Mouse (Mus musculus): ENCODE measurements at regions not wholly inside any gene's neighbourhood (a gene's known extent, or its start where the extent isn't known, plus 50 kb on each side); places are given as distances from the start of the nearest gene placed in this dataset.

- no peak for ATAC-seq (ENCODE audit: insufficient number of reproducible peaks, insufficient read depth, low FRiP score, low TSS enrichment)
- Histone ChIP-seq H3K4me2 (replicated peaks) (no peak overlapping the region), H3K27me3 (no peaks in the 10 kb centered on the region), H3K36me3 (no peaks in the 10 kb centered on the region), H3K4me3 (no peak overlapping the region), H3K4me1 (peaks cover 39% of the 10 kb centered on the region), H3K27ac (no peak overlapping the region), H3K9ac (no peak overlapping the region), H3K9me3 (no peaks in the 10 kb centered on the region)
- 84% methylated on average over 8 of the region's 8 CpGs for WGBS
Observed at GRCm38 (mm10) chr6:117611965-117612364, 229.0 kb upstream of the Zfp637 start.

GRCm38 (mm10) chr6:117612421-117612820 lies 228.6 kb upstream of the Zfp637 start:
- no peaks in the 10 kb centered on the region for H3K9me3 ChIP-seq
- H3K4me2 ChIP-seq (replicated peaks) = no peak overlapping the region
- ATAC-seq (ENCODE audit: insufficient number of reproducible peaks, insufficient read depth, low FRiP score, low TSS enrichment) = no peak
- no peak overlapping the region for H3K4me3 ChIP-seq
- H3K4me1 ChIP-seq = peaks cover 39% of the 10 kb centered on the region
- no peak overlapping the region for H3K9ac ChIP-seq
- H3K27ac ChIP-seq = no peak overlapping the region
- no peaks in the 10 kb centered on the region for H3K36me3 ChIP-seq
- 57% methylated on average over 8 of the region's 8 CpGs for WGBS
- H3K27me3 ChIP-seq = no peaks in the 10 kb centered on the region

GRCm38 (mm10) chr6:117613656-117614350 lies 227.2 kb upstream of the Zfp637 start:
- Histone ChIP-seq H3K36me3 (no peaks in the 10 kb centered on the region), H3K9me3 (no peaks in the 10 kb centered on the region), H3K9ac (no peak overlapping the region), H3K4me2 (replicated peaks) (no peak overlapping the region), H3K4me1 (peaks cover 42% of the 10 kb centered on the region), H3K27me3 (no peaks in the 10 kb centered on the region), H3K27ac (peak overlapping the region; percentile 65), H3K4me3 (no peak overlapping the region)
- no peak; the same call in 1 of the 2 replicates for ATAC-seq (ENCODE audit: insufficient number of reproducible peaks, insufficient read depth, low FRiP score, low TSS enrichment)
- WGBS = 21% methylated on average over 11 of the region's 11 CpGs

GRCm38 (mm10) chr6:117614386-117614785 lies 226.6 kb upstream of the Zfp637 start:
- WGBS = 65% methylated on average over 6 of the region's 6 CpGs
- H3K27ac ChIP-seq = peak overlapping the region; percentile 65

GRCm38 (mm10) chr6:117617168-117617567 lies 223.8 kb upstream of the Zfp637 start:
- Histone ChIP-seq H3K27me3 (no peaks in the 10 kb centered on the region), H3K9me3 (no peaks in the 10 kb centered on the region), H3K36me3 (no peaks in the 10 kb centered on the region), H3K4me3 (no peak overlapping the region), H3K9ac (no peak overlapping the region), H3K4me2 (replicated peaks) (no peak overlapping the region), H3K4me1 (peaks cover 20% of the 10 kb centered on the region), H3K27ac (no peak overlapping the region)
- WGBS = 87% methylated on average over 6 of the region's 6 CpGs
- no peak for ATAC-seq (ENCODE audit: insufficient number of reproducible peaks, insufficient read depth, low FRiP score, low TSS enrichment)

More at GRCm38 (mm10) chr6:117614386-117614785, 226.6 kb upstream of the Zfp637 start:
- H3K9ac ChIP-seq = no peak overlapping the region
- H3K4me3 ChIP-seq = no peak overlapping the region
- H3K9me3 ChIP-seq = no peaks in the 10 kb centered on the region
- no peak for ATAC-seq (ENCODE audit: insufficient number of reproducible peaks, insufficient read depth, low FRiP score, low TSS enrichment)
- no peak overlapping the region for H3K4me2 ChIP-seq (replicated peaks)
- no peaks in the 10 kb centered on the region for H3K27me3 ChIP-seq
- peaks cover 42% of the 10 kb centered on the region for H3K4me1 ChIP-seq
- no peaks in the 10 kb centered on the region for H3K36me3 ChIP-seq

- H3K4me3 ChIP-seq = no peak overlapping the region
- no peak overlapping the region for H3K4me2 ChIP-seq (replicated peaks)
- H3K27ac ChIP-seq = no peak overlapping the region
- H3K27me3 ChIP-seq = no peaks in the 10 kb centered on the region
- ATAC-seq (ENCODE audit: insufficient number of reproducible peaks, insufficient read depth, low FRiP score, low TSS enrichment) = no peak
- no peaks in the 10 kb centered on the region for H3K36me3 ChIP-seq
- 68% methylated on average over 4 of the region's 4 CpGs for WGBS
- no peak overlapping the region for H3K9ac ChIP-seq
- peaks cover 14% of the 10 kb centered on the region; the same call in 1 of the 2 replicates for H3K4me1 ChIP-seq
- H3K9me3 ChIP-seq = no peaks in the 10 kb centered on the region
Observed at GRCm38 (mm10) chr6:117617951-117618350, 223.0 kb upstream of the Zfp637 start.

GRCm38 (mm10) chr6:117619606-117620005 lies 221.4 kb upstream of the Zfp637 start:
- H3K4me3 ChIP-seq = no peak overlapping the region
- H3K9me3 ChIP-seq = no peaks in the 10 kb centered on the region
- H3K4me2 ChIP-seq (replicated peaks) = no peak overlapping the region
- H3K27me3 ChIP-seq = no peaks in the 10 kb centered on the region
- 70% methylated on average over 2 of the region's 2 CpGs for WGBS
- H3K36me3 ChIP-seq = no peaks in the 10 kb centered on the region
- ATAC-seq (ENCODE audit: insufficient number of reproducible peaks, insufficient read depth, low FRiP score, low TSS enrichment) = no peak
- H3K27ac ChIP-seq = no peak overlapping the region
- H3K4me1 ChIP-seq = peaks cover 4% of the 10 kb centered on the region; the same call in 1 of the 2 replicates
- H3K9ac ChIP-seq = no peak overlapping the region

GRCm38 (mm10) chr6:117622446-117622845 lies 218.5 kb upstream of the Zfp637 start:
- Histone ChIP-seq H3K4me2 (replicated peaks) (no peak overlapping the region), H3K9ac (no peak overlapping the region), H3K27me3 (no peaks in the 10 kb centered on the region), H3K4me1 (peaks cover 7% of the 10 kb centered on the region; the same call in 1 of the 2 replicates), H3K4me3 (no peak overlapping the region), H3K27ac (no peak overlapping the region), H3K9me3 (no peaks in the 10 kb centered on the region), H3K36me3 (no peaks in the 10 kb centered on the region)
- ATAC-seq (ENCODE audit: insufficient number of reproducible peaks, insufficient read depth, low FRiP score, low TSS enrichment) = no peak
- WGBS = 79% methylated on average over 6 of the region's 6 CpGs

- no peak overlapping the region for H3K27ac ChIP-seq
- no peak overlapping the region for H3K4me2 ChIP-seq (replicated peaks)
- peaks cover 7% of the 10 kb centered on the region; the same call in 1 of the 2 replicates for H3K4me1 ChIP-seq
- H3K9me3 ChIP-seq = no peaks in the 10 kb centered on the region
- no peaks in the 10 kb centered on the region for H3K27me3 ChIP-seq
- H3K36me3 ChIP-seq = no peaks in the 10 kb centered on the region
- H3K4me3 ChIP-seq = no peak overlapping the region
- no peak for ATAC-seq (ENCODE audit: insufficient number of reproducible peaks, insufficient read depth, low FRiP score, low TSS enrichment)
- H3K9ac ChIP-seq = no peak overlapping the region
Observed at GRCm38 (mm10) chr6:117622946-117623345, 218.0 kb upstream of the Zfp637 start.

- no peak overlapping the region for H3K4me2 ChIP-seq (replicated peaks)
- WGBS = 53% methylated on average over 5 of the region's 5 CpGs
Observed at GRCm38 (mm10) chr6:117625716-117626115, 215.3 kb upstream of the Zfp637 start.

GRCm38 (mm10) chr6:117627461-117627860 lies 213.5 kb upstream of the Zfp637 start:
- H3K27ac ChIP-seq = no peak overlapping the region
- ATAC-seq (ENCODE audit: insufficient number of reproducible peaks, insufficient read depth, low FRiP score, low TSS enrichment) = no peak
- H3K36me3 ChIP-seq = no peaks in the 10 kb centered on the region
- no peaks in the 10 kb centered on the region for H3K9me3 ChIP-seq
- H3K4me1 ChIP-seq = peaks cover 4% of the 10 kb centered on the region; the same call in 1 of the 2 replicates
- H3K9ac ChIP-seq = no peak overlapping the region
- H3K4me2 ChIP-seq (replicated peaks) = no peak overlapping the region
- 89% methylated on average over 3 of the region's 3 CpGs for WGBS
- H3K4me3 ChIP-seq = no peak overlapping the region
- no peaks in the 10 kb centered on the region for H3K27me3 ChIP-seq

More at GRCm38 (mm10) chr6:117625716-117626115, 215.3 kb upstream of the Zfp637 start:
- no peak for ATAC-seq (ENCODE audit: insufficient number of reproducible peaks, insufficient read depth, low FRiP score, low TSS enrichment)
- H3K27me3 ChIP-seq = no peaks in the 10 kb centered on the region
- H3K9me3 ChIP-seq = no peaks in the 10 kb centered on the region
- H3K9ac ChIP-seq = no peak overlapping the region
- H3K4me1 ChIP-seq = peaks cover 4% of the 10 kb centered on the region; the same call in 1 of the 2 replicates
- H3K4me3 ChIP-seq = no peak overlapping the region
- no peaks in the 10 kb centered on the region for H3K36me3 ChIP-seq
- no peak overlapping the region for H3K27ac ChIP-seq

- Histone ChIP-seq H3K9me3 (no peaks in the 10 kb centered on the region), H3K4me2 (replicated peaks) (no peak overlapping the region), H3K9ac (no peak overlapping the region), H3K27me3 (no peaks in the 10 kb centered on the region), H3K27ac (peak overlapping the region; percentile 60; the same call in 1 of the 2 replicates), H3K4me3 (no peak overlapping the region), H3K4me1 (peaks cover 11% of the 10 kb centered on the region; the same call in 1 of the 2 replicates), H3K36me3 (no peaks in the 10 kb centered on the region)
- no peak for ATAC-seq (ENCODE audit: insufficient number of reproducible peaks, insufficient read depth, low FRiP score, low TSS enrichment)
- 29% methylated on average over 8 of the region's 8 CpGs for WGBS
Observed at GRCm38 (mm10) chr6:117646628-117647027, 194.4 kb upstream of the Zfp637 start.

Data from embryonic facial prominence, embryonic 12.5 days (tissue).